Mouse (Mus musculus): ENCODE measurements around the gene Btrc. TPM values are rescaled to one million over a fixed set of nuclear protein-coding genes. Genes with fewer than 3 reads are reported as not detected.
"Not testable (repeated sequence)": the region's sequence is repeated elsewhere in the genome, so short reads cannot be mapped to it uniquely, and the experiment has no call there.

Gene Btrc
- polyA plus RNA-seq (2012; rRNA removed) = 6.4 and 6.5 TPM in 2 replicates

GRCm38 (mm10) chr19:45363384-45363926 lies at the start of gene Btrc:
Gene Btrc, plus strand, starts transcription at chr19:45363734.
- under 1% methylated on average over 42 of the region's 42 CpGs for WGBS
- DNase-seq (ENCODE audit: low read depth, low spot score) = peak; percentile 96

GRCm38 (mm10) chr19:45317473-45317882 lies 46.1 kb upstream of the Btrc start:
- 36% methylated on average over 13 of the region's 13 CpGs for WGBS

DNA sequence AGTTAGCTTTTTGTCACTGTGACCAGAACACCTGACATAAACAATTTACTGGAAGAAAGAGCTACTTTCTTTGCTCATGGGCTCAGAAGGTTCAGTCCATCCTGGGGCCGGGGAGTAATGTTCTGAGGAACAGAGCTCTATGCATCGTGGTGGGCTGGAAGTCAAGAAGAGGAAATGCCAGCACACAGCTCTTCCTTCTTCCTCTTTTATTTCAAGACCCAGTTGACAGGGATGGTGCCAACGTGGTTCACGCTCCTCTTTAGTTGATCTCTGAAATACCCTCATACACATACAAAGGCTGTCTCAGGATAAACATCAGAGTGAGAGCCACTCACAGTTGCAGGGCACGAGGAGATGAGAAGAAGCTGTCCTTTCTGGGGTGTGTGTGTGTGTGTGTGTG lies 42.5 kb upstream of the Btrc start:
- 49% methylated on average over 5 of the region's 5 CpGs for WGBS
- DNase-seq (ENCODE audit: low read depth, low spot score) = no peak

More at GRCm38 (mm10) chr19:45317473-45317882, 46.1 kb upstream of the Btrc start:
- no peak for DNase-seq (ENCODE audit: low read depth, low spot score)

DNA sequence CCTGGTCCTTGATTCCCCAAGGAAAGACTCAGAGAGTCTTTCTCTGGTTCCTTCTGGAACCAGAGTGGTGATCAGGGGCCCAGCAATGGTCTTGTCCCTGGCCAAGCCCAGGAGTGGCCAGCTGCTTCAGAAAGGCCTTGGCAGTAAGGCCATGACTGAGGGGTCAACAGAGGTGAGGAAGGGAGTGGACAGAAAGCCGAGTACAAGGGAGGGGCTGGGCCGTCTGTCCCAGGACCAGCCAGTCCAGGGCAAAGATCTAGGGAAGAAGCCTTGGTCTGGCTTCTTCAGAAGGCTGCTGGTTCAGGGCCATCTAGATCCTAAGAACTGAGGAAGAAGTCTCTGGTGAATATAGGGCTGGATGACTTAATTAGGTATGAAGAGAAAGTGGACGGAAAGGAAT lies 34.5 kb upstream of the Btrc start:
- 42% methylated on average over 3 of the region's 3 CpGs for WGBS
- no peak for DNase-seq (ENCODE audit: low read depth, low spot score)

DNA sequence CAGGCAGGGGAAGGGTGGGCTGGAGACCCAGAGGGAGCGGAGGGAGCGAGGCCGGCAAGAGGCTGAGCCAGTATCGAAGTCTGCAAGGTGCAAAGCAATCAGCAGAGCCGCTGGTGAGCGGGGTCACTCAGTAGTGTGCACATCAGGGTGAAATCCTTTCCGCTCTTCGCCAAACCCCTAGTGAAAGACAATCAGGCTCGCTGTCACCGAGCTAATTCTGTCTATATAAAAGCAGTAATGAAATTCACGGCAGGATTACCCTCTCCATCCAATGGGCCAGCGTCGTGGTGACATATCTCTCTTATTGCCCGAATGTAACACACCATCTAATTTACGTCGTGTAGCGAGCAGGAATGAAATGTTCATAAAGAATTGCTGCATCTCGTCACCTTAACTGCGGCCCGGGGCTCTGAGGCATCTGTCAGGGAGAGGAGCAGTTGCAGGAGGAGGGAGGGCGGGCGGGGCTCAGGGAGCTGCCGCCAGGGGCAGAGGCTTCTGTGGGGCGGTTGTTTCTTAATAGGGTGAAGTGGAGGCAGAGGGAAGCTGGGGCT lies 33.7 kb upstream of the Btrc start:
- no peak for DNase-seq (ENCODE audit: low read depth, low spot score)
- WGBS = 21% methylated on average over 24 of the region's 24 CpGs

GRCm38 (mm10) chr19:45336718-45337117 lies 26.8 kb upstream of the Btrc start:
- 78% methylated on average over 6 of the region's 6 CpGs for WGBS
- DNase-seq (ENCODE audit: low read depth, low spot score) = no peak

DNA sequence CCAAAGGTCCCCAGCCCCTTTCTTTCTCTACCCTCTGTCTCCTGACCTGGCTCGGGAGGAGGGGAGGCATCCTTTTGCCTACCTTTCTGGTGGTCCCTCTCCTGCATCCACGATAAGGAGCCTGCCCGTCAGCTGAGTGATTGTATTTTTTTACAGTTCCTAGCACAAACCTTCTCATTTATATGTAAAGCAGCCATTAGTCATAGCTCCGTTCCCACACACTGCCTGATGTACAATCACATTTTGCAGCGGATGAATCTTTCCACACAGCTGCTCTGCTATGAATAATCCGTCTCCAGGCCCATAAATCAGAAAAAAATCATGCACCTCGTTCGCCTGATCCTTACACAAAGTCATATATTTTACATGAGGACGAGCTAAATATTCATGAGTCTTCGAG lies 25.4 kb upstream of the Btrc start:
- no peak for DNase-seq (ENCODE audit: low read depth, low spot score)
- WGBS = 53% methylated on average over 10 of the region's 10 CpGs

DNA sequence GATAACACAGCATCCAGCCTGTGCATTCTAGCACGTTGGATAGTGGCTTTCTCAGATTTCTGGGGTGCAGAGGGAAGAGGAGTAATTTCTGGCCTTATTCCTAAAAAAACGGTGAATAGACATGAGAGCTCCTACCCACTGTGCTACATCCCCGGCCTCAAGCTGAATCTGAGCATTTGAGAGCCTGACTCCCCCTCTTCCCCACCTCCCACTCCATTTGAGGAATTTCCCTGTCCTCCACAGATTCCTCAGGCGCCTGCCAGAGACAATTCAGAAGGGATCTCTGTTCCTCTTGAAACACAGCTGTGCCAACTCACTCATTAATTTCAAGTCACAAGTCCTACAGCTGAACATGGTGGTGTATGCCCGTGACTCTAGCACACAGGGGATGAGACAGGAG lies 19.6 kb upstream of the Btrc start:
- 67% methylated on average over 5 of the region's 5 CpGs for WGBS
- DNase-seq (ENCODE audit: low read depth, low spot score) = no peak

- 31% methylated on average over 4 of the region's 4 CpGs for WGBS
Measured at GRCm38 (mm10) chr19:45348188-45348587, 15.3 kb upstream of the Btrc start.

GRCm38 (mm10) chr19:45350456-45350855 lies 13.1 kb upstream of the Btrc start:
- 58% methylated on average over 12 of the region's 12 CpGs for whole genome bisulfite sequencing
- DNase-seq (ENCODE audit: low read depth, low spot score) = no peak

More at GRCm38 (mm10) chr19:45348188-45348587, 15.3 kb upstream of the Btrc start:
- DNase-seq (ENCODE audit: low read depth, low spot score) = no peak

GRCm38 (mm10) chr19:45352706-45353105 lies 10.8 kb upstream of the Btrc start:
- not testable (repeated sequence) for DNase-seq (ENCODE audit: low read depth, low spot score)
- 89% methylated on average over 7 of the region's 7 CpGs for WGBS

DNA sequence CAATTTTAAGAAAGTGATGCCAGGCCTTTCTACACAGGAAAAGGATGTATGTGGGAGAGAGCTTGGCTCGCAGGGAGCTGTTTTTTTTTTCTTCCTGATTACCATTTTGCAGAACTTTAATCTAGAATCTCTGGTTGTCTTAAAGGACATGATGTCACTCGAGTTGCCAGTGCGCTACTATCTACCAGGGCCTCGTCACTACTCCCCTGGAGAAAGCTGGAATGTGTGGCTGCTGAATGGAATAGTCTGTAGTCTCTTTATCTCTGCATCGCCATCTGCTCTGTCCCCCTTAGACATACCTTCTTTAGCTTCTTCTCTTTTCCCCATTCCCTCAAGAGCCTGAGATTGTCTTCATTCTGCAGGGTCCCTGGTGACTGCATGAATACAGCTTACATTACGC lies 7.9 kb upstream of the Btrc start:
- WGBS = 81% methylated on average over 6 of the region's 6 CpGs
- no peak for DNase-seq (ENCODE audit: low read depth, low spot score)

DNA sequence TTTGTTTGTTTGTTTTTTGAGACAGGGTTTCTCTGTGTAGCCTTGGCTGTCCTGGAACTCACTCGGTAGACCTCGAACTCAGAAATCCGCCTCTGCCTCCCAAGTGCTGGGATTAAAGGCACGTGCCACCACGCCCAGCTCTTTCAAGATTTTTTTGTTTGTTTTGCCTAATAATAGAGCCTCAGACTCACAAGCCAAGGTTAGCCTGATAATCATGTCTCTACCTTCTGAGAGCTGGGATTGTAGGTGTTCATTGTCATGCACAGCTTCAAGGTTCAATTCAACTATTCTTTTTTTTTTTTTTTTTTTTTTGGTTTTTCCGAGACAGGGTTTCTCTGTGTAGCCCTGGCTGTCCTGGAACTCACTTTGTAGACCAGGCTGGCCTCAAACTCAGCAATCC lies 6.7 kb upstream of the Btrc start:
- not testable (repeated sequence) for DNase-seq (ENCODE audit: low read depth, low spot score)
- 50% methylated on average over 6 of the region's 6 CpGs for WGBS

GRCm38 (mm10) chr19:45360486-45360885 lies 3.0 kb upstream of the Btrc start:
- no peak for DNase-seq (ENCODE audit: low read depth, low spot score)

GRCm38 (mm10) chr19:45363933-45364391 lies 428 bp downstream of the Btrc start:
- DNase-seq (ENCODE audit: low read depth, low spot score) = no peak
- 1% methylated on average over 20 of the region's 20 CpGs for WGBS

- WGBS = 59% methylated on average over 7 of the region's 7 CpGs
- no peak for DNase-seq (ENCODE audit: low read depth, low spot score)
Measured at GRCm38 (mm10) chr19:45366651-45367050, 3.1 kb downstream of the Btrc start.

GRCm38 (mm10) chr19:45384815-45385214 lies 21.3 kb downstream of the Btrc start:
- not testable (repeated sequence) for DNase-seq (ENCODE audit: low read depth, low spot score)
- WGBS = 98% methylated on average over 10 of the region's 10 CpGs

- no peak for DNase-seq (ENCODE audit: low read depth, low spot score)
- WGBS = 83% methylated on average over 6 of the region's 6 CpGs
Measured at GRCm38 (mm10) chr19:45388551-45388950, 25.0 kb downstream of the Btrc start.

- no peak for DNase-seq (ENCODE audit: low read depth, low spot score)
- 89% methylated on average over 7 of the region's 7 CpGs for WGBS
Measured at GRCm38 (mm10) chr19:45394078-45394477, 30.5 kb downstream of the Btrc start.

DNA sequence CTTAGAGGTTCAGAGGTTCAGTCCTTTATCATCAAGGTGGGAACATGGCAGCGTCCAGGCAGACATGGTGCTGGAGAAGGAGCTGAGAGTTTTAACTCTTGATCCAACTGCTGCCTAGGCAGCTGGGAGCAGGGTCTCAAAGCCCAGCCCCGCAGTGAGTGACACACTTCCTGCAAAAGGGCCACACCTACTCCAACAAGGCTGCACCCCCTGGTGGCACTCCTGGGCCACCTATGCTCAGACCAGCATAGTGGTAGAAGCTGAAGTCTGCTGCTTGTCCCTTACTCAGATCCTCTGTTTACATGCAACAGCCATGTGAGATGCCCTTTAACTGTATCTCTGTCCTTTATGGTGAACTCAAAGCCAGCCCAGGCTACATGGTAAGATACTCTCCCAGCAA lies 47.5 kb downstream of the Btrc start:
- DNase-seq (ENCODE audit: low read depth, low spot score) = no peak
- WGBS = 71% methylated on average over 2 of the region's 2 CpGs

DNA sequence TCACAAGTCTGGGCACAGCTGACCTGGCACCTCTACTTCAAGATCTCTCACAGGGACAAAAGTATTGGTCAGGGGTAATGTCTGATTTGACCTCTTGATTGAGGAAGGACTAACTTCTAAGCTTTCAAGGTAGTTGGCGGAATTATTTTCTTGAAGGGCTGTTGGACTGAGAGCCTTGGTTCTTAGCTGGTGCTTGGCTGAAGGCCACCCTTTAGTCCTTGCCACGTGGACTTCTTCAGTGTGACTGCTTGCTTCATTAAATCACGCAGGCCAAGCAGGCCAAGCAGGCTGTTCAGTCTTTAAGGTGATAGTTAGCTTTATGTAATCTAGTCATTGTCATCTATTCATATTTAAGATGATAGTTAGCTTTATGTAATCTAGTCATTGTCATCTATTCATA lies 49.2 kb downstream of the Btrc start:
- no peak for DNase-seq (ENCODE audit: low read depth, low spot score)
- WGBS = 77% methylated on average over 3 of the region's 3 CpGs

DNA sequence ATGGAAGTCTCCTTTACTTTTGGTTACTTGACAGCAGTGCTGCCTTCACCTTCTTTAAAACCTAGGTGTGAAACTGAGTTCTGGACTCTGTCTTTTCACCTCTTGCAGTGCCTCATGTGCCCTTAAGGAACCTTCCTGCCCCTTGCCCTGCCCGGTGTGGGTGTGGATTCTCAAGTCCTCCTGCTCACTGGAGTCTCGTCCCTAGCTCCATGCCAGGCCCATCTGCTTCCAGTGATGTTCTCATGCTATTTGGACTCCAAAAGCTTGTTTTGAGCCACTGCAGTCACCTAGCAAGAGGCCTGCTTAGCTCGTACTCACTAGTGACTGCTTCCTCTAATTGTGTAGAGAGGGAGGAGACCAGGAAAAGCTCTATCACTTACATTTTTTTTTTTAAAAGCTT lies 50.4 kb downstream of the Btrc start:
- WGBS = 52% methylated on average over 3 of the region's 3 CpGs

More for the DNA sequence above, 50.4 kb downstream of the Btrc start:
- no peak for DNase-seq (ENCODE audit: low read depth, low spot score)

Measured in large intestine, adult 2 months (tissue).